Mouse (Mus musculus) intestine, embryonic 14.5 days (tissue): ENCODE measurements around the gene Scap. TPM values are rescaled to one million over a fixed set of nuclear protein-coding genes. Genes with fewer than 3 reads are reported as not detected.
A peak's percentile ranks its signal among the peaks of the same experiment; 100 is the strongest.

Source experiments
- ATAC-seq: fragments of 200-750 bp; cut with Nextera tagmentation; replicated peaks from 2 replicates; pipeline ENCODE4 v1.8.0; 2017; ENCODE audit warnings: low read depth, moderate number of reproducible peaks, moderate TSS enrichment, moderate library complexity; ENCODE audit not compliant: low FRiP score, low TSS enrichment
- DNase-seq: peaks from one replicate; pipeline ENCODE4 v3.0.0-alpha.2; 2018; ENCODE audit warnings: low spot score
- H3K27ac ChIP-seq: fragments of 300-500 bp; sonication (generic); 2 replicates; pipeline ENCODE4 v1.5.1; 2014; ENCODE audit warnings: low read depth, mild to moderate bottlenecking, control low read depth
- H3K27me3 ChIP-seq: fragments of 300-500 bp; sonication (generic); replicated peaks from 2 replicates; pipeline ENCODE4 v1.6.1; 2014; ENCODE audit warnings: low read length, control low read depth; ENCODE audit not compliant: control insufficient read depth, insufficient read depth
- H3K36me3 ChIP-seq: fragments of 300-500 bp; sonication (generic); 2 replicates; pipeline ENCODE4 v1.6.1; 2014; ENCODE audit warnings: low read length, control low read depth; ENCODE audit not compliant: control insufficient read depth, insufficient read depth
- H3K4me1 ChIP-seq: fragments of 300-500 bp; sonication (generic); replicated peaks from 2 replicates; pipeline ENCODE4 v1.6.1; 2014; ENCODE audit warnings: low read length, control low read depth, mixed read lengths; ENCODE audit not compliant: control insufficient read depth, insufficient read depth
- H3K4me2 ChIP-seq: fragments of 300-500 bp; sonication (generic); 2 replicates; pipeline ENCODE4 v1.6.1; 2014; ENCODE audit warnings: low read length
- H3K4me3 ChIP-seq: fragments of 300-500 bp; sonication (generic); 2 replicates; pipeline ENCODE4 v1.5.1; 2014; ENCODE audit warnings: low read depth, low read length, control low read depth, mixed read lengths
- H3K9ac ChIP-seq: fragments of 300-500 bp; sonication (generic); 2 replicates; pipeline ENCODE4 v1.6.1; 2014; ENCODE audit warnings: mild to moderate bottlenecking, low read length
- H3K9me3 ChIP-seq: fragments of 300-500 bp; sonication (generic); 2 replicates; pipeline ENCODE4 v1.6.1; 2016; ENCODE audit warnings: low read length, control low read depth; ENCODE audit not compliant: control insufficient read depth
- WGBS: fragments of 180-500 bp; shearing (Covaris S2); extraction: QIAGEN DNeasy Blood & Tissue Kit; methylation state at CpG from one replicate; pipeline ENCODE4 v1.1.7; 2014; 5-methylcytosine and 5-hydroxymethylcytosine counted together
- polyA plus RNA-seq: library from polyadenylated mRNA; unstranded; fragments of >200 nt; fragmentation: Nextera tagmentation; extraction: Ambion mirVana; gene quantifications from 2 replicates; pipeline ENCODE4 v1.2.1, GENCODE M21; 2014

The Scap gene
- polyA plus RNA-seq, 1 experiment from 2014 or later, result 28.7 TPM

GRCm38 (mm10) chr9:110408099-110408773 lies 75.1 kb downstream of the Scap start, which contains the start of gene Ptpn23:
TSS of gene Ptpn23 (minus strand) at chr9:110408213.
- peak; percentile 92 for ATAC-seq
- Histone ChIP-seq H3K36me3 (peaks cover 9% of the 10 kb centered on the region; the same call in 1 of the 2 replicates), H3K9me3 (no peaks in the 10 kb centered on the region), H3K4me2 (peak within 1 kb of the TSS; percentile 75), H3K4me1 (peaks cover 16% of the 10 kb centered on the region), H3K27ac (peak within 1 kb of the TSS; percentile 86), H3K4me3 (peak within 1 kb of the TSS; percentile 91), H3K9ac (peak within 1 kb of the TSS; percentile 78), H3K27me3 (no peaks in the 10 kb centered on the region)
- DNase-seq, result peak; percentile 95
- under 1% methylated on average over 38 of the region's 39 CpGs for WGBS

GRCm38 (mm10) chr9:110410908-110411887 lies 78.1 kb downstream of the Scap start:
- H3K4me3 ChIP-seq, result no peak overlapping the region
- no peaks in the 10 kb centered on the region for H3K27me3 ChIP-seq
- H3K36me3 ChIP-seq, result 0 out of 2 replicates have a peak, but pooled peaks cover under 1% of the 10 kb centered on the region
- H3K4me2 ChIP-seq, result no peak overlapping the region
- H3K9me3 ChIP-seq, result no peaks in the 10 kb centered on the region
- peaks cover 16% of the 10 kb centered on the region for H3K4me1 ChIP-seq
- no peak overlapping the region for H3K9ac ChIP-seq
- ATAC-seq (0 out of 2 replicates have a peak, but pooled peaks have one; percentile 26), DNase-seq (peak; percentile 89)
- 38% methylated on average over 6 of the region's 6 CpGs for WGBS
- H3K27ac ChIP-seq, result no peak overlapping the region

GRCm38 (mm10) chr9:110412926-110413325 lies 79.8 kb downstream of the Scap start:
- no peaks in the 10 kb centered on the region for H3K36me3 ChIP-seq
- DNase-seq, result no peak

GRCm38 (mm10) chr9:110413785-110414184 lies 80.7 kb downstream of the Scap start:
- Histone ChIP-seq H3K27ac (no peak overlapping the region), H3K9ac (no peak overlapping the region), H3K27me3 (no peaks in the 10 kb centered on the region), H3K9me3 (no peaks in the 10 kb centered on the region), H3K36me3 (no peaks in the 10 kb centered on the region), H3K4me3 (no peak overlapping the region), H3K4me1 (peaks cover 6% of the 10 kb centered on the region), H3K4me2 (no peak overlapping the region)
- DNase-seq (peak; percentile 65), ATAC-seq (no peak)
- WGBS, result 55% methylated on average over 9 of the region's 9 CpGs

More at GRCm38 (mm10) chr9:110412926-110413325, 79.8 kb downstream of the Scap start:
- no peak for ATAC-seq
- Histone ChIP-seq H3K9ac (no peak overlapping the region), H3K4me3 (no peak overlapping the region), H3K9me3 (no peaks in the 10 kb centered on the region), H3K4me1 (peaks cover 9% of the 10 kb centered on the region), H3K27me3 (no peaks in the 10 kb centered on the region), H3K4me2 (no peak overlapping the region), H3K27ac (no peak overlapping the region)
- 71% methylated on average over 7 of the region's 7 CpGs for WGBS

GRCm38 (mm10) chr9:110419511-110420112 lies 86.5 kb downstream of the Scap start, which contains the start of gene Ngp:
TSS of gene Ngp (plus strand) at chr9:110419747.
- no peak within 1 kb of the TSS for H3K4me3 ChIP-seq
- DNase-seq (no peak), ATAC-seq (no peak)
- 89% methylated on average over 12 of the region's 12 CpGs for WGBS
- no peaks in the 10 kb centered on the region for H3K36me3 ChIP-seq
- no peaks in the 10 kb centered on the region for H3K27me3 ChIP-seq
- H3K9ac ChIP-seq, result no peak within 1 kb of the TSS
- no peak within 1 kb of the TSS for H3K27ac ChIP-seq
- no peaks in the 10 kb centered on the region for H3K9me3 ChIP-seq
- H3K4me2 ChIP-seq, result no peak within 1 kb of the TSS
- H3K4me1 ChIP-seq, result no peaks in the 10 kb centered on the region

GRCm38 (mm10) chr9:110431241-110431640 lies 98.2 kb downstream of the Scap start:
- no peak overlapping the region for H3K4me2 ChIP-seq
- ATAC-seq (no peak), DNase-seq (no peak)
- peaks cover 42% of the 10 kb centered on the region for H3K36me3 ChIP-seq
- H3K27ac ChIP-seq, result no peak overlapping the region
- H3K4me1 ChIP-seq, result no peaks in the 10 kb centered on the region
- H3K9me3 ChIP-seq, result no peaks in the 10 kb centered on the region
- H3K27me3 ChIP-seq, result no peaks in the 10 kb centered on the region
- no peak overlapping the region for H3K9ac ChIP-seq
- 81% methylated on average over 8 of the region's 8 CpGs for WGBS
- H3K4me3 ChIP-seq, result no peak overlapping the region

GRCm38 (mm10) chr9:110433045-110433444 lies 100.0 kb downstream of the Scap start:
- no peaks in the 10 kb centered on the region for H3K4me1 ChIP-seq
- ATAC-seq (no peak), DNase-seq (no peak)
- H3K9ac ChIP-seq, result no peak overlapping the region
- no peaks in the 10 kb centered on the region for H3K27me3 ChIP-seq
- no peaks in the 10 kb centered on the region for H3K9me3 ChIP-seq
- peaks cover 37% of the 10 kb centered on the region for H3K36me3 ChIP-seq
- no peak overlapping the region for H3K27ac ChIP-seq
- no peak overlapping the region for H3K4me2 ChIP-seq
- H3K4me3 ChIP-seq, result no peak overlapping the region
- WGBS, result 94% methylated on average over 2 of the region's 2 CpGs
